Mouse (Mus musculus): ENCODE results near the gene Mafg.
"Not testable (repeated sequence)": the region's sequence is repeated elsewhere in the genome, so short reads cannot be mapped to it uniquely, and the experiment has no call there.

Gene Mafg

GRCm38 (mm10) chr11:120633520-120634343, at the start of gene Mafg:
TSS of gene Mafg (minus strand) at chr11:120633600.
- peak; percentile 97 for DNase-seq (ENCODE audit: low read depth, low spot score)

- DNase-seq (ENCODE audit: low read depth, low spot score), result no peak
These were observed 49.3 kb upstream of the Mafg start for GRCm38 (mm10) chr11:120682683-120683082.

DNA sequence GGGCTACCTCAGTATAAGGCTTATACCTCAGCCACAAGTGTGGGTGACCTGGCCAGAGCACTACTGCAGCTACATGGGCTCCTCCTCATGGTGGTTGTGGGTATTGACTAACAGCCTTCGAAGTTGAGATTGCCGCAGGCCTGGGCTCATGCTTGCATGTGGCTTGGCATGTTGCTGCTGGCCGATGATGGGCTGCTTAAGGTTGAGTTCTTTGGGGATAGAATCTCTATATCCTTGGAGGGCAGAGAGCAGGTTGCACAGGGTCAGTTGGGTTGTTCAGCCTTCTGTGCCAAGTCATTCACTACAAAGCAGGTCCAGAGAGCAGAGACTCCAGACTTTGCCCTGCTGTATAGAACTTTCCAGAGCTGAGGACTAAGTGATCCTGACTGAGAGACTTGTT, 46.5 kb upstream of the Mafg start:
- DNase-seq (ENCODE audit: low read depth, low spot score), result no peak

- no peak for DNase-seq (ENCODE audit: low read depth, low spot score)
These were observed 43.6 kb upstream of the Mafg start for GRCm38 (mm10) chr11:120676951-120677350.

DNA sequence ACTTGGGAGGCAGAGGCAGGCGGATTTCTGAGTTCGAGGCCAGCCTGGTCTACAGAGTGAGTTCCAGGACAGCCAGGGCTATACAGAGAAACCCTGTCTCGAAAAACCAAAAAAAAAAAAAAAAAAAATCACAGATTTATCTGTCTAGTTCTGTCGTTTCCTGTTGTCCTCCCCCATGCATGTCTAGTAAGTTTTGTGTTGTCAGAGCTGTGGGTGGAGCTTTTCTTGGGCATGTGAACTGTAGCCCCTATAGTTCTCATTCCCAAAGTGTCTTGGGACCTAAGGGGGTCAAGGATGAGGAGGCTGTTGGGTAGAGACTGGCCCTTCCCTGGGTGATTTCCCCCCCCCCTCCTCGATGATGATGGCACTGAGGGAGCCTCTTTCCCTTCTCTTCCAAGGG, 42.5 kb upstream of the Mafg start:
- not testable (repeated sequence) for DNase-seq (ENCODE audit: low read depth, low spot score)

GRCm38 (mm10) chr11:120673594-120674122, 40.3 kb upstream of the Mafg start:
- DNase-seq (ENCODE audit: low read depth, low spot score), result no peak

- DNase-seq (ENCODE audit: low read depth, low spot score), result peak; percentile 95
These were observed 39.5 kb upstream of the Mafg start, which contains the start of gene Aspscr1 for GRCm38 (mm10) chr11:120672687-120673593. TSS of gene Aspscr1 (plus strand) at chr11:120672973.

DNA sequence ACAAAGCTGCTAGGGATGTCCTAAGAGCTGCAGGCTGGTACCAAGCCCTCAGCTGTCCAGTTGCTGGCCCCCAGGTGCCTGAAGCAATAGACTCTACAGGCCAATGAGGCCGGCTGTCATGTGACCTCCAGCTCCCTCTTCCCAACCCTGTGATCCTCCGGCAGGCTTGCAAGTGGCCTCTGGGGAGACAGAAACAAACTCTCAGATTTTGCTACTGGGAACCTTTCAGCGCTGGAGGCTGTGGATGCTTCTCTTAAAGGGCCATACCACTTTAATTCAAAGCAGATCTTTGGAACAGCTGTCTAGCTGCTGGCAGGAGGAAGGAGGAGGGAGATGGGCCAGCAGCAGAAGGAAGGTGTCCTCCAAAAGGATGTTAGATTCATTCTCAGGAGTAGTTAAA, 33.2 kb upstream of the Mafg start:
- DNase-seq (ENCODE audit: low read depth, low spot score), result no peak

DNA sequence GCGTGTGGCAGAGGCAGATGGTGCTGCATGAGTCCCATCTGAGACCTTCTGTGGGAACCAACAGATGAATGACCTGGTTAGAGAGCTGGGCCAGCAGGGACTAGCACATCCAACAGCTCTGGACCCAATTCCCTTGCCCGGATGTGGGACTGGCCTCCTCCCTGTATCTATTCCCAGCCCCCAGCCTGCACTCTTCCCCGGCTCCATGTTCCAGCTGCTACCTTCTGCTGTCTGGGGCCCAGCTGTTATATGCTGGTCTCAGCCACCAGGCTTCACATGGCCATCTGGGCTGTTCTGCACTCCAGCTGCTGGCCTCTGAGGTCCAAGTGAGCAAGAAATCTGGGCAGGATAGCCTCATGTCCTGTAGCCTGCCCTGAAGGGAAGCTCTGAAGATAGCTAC, 32.0 kb upstream of the Mafg start:
- DNase-seq (ENCODE audit: low read depth, low spot score), result no peak

GRCm38 (mm10) chr11:120663714-120664113, 30.3 kb upstream of the Mafg start:
- DNase-seq (ENCODE audit: low read depth, low spot score), result no peak

DNA sequence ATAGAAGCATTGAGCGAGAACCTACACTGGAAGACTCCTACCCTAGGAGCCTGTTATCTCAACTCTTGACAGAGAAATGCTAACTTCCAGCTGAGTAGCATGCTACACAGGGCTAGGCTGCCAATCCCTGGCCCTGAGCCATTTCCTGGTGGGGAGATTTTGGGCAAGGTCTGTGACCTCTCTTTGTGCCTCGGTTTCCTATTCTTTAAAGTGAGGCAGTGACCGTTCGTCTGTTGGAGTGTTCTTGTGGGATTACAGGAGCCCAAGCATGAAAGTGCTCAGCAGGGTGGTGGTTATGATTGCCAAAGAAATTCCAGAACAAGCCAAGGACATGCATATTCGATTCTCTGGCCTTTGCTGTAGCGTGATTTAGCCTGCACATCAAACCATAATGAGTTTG, 29.4 kb upstream of the Mafg start:
- no peak for DNase-seq (ENCODE audit: low read depth, low spot score)

GRCm38 (mm10) chr11:120661076-120661460, 27.7 kb upstream of the Mafg start, which contains the start of gene Notum:
TSS of gene Notum (minus strand) at chr11:120661175.
- DNase-seq (ENCODE audit: low read depth, low spot score), result no peak

DNA sequence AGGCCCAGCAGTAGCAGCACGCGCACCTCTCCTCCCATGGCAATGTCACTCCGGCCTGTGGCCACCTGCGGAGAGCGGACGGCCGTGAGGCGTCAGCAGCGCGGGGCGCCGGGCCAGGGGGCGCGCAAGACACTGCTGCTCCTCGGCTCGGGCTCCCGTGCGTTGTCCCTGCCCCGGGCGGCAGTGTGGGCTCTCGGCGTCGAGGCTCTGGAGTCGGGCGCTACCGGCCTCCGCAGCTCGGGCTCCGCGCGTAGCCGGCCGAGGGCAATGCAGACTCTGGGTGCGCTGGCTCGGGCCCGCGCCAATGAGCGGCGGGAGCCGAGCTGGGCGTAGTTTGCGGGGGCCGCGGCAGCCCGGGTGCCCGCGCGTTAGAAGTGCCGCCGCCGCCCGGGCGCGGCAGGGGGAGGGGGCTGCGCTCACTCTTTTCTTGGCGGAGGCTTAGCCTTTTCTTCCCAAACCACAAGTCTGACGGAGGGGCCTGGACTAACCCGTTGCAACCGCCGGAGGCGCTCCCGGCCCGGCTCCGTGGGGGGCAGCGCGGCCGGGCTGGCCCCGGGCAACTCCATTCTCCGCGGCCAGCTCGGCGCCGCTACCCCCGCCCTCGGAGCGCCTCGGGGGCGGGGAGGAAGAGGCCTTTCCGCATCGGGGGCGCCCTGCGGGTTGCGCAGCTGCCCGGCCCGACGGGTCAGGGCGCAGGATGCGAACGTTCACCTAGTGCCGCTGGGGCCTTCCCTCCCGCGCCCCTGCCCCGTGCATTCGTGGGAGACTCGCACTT, 27.1 kb upstream of the Mafg start:
- peak; percentile 68 for DNase-seq (ENCODE audit: low read depth, low spot score)

GRCm38 (mm10) chr11:120659509-120660300, 26.3 kb upstream of the Mafg start:
- no peak for DNase-seq (ENCODE audit: low read depth, low spot score)

- DNase-seq (ENCODE audit: low read depth, low spot score), result peak; percentile 77
These were observed 25.5 kb upstream of the Mafg start for GRCm38 (mm10) chr11:120658876-120659410.

- DNase-seq (ENCODE audit: low read depth, low spot score), result no peak
These were observed 23.9 kb upstream of the Mafg start for GRCm38 (mm10) chr11:120657301-120657700.

GRCm38 (mm10) chr11:120654741-120655140, 21.3 kb upstream of the Mafg start:
- no peak for DNase-seq (ENCODE audit: low read depth, low spot score)

GRCm38 (mm10) chr11:120651872-120652271, 18.5 kb upstream of the Mafg start:
- no peak for DNase-seq (ENCODE audit: low read depth, low spot score)

- no peak for DNase-seq (ENCODE audit: low read depth, low spot score)
These were observed 14.6 kb upstream of the Mafg start, which contains the start of gene Myadml2 for GRCm38 (mm10) chr11:120648001-120648476. TSS of gene Myadml2 (minus strand) at chr11:120648158.

Data from mesoderm, embryonic 11.5 days (tissue).